Mouse (Mus musculus) thymus, adult 2 months (tissue): ENCODE measurements around the gene P3h1. TPM values are rescaled to one million over a fixed set of nuclear protein-coding genes. Genes with fewer than 3 reads are reported as not detected.
A peak's percentile ranks its signal among the peaks of the same experiment; 100 is the strongest.

Experiments used
- DNase-seq: peaks from one replicate; pipeline ENCODE4 v3.0.0; 2021
- H3K27ac ChIP-seq: fragments of 200-500 bp; 2 replicates; pipeline ENCODE4 v1.5.1; 2012; ENCODE audit warnings: low read length, control low read depth; ENCODE audit not compliant: control insufficient read depth, insufficient read depth
- H3K27me3 ChIP-seq: fragments of 200-500 bp; 2 replicates; pipeline ENCODE4 v1.6.1; 2012; ENCODE audit warnings: mild to moderate bottlenecking, low read length, moderate library complexity, mixed read lengths; ENCODE audit not compliant: control insufficient read depth, insufficient read depth
- H3K36me3 ChIP-seq: fragments of 200-500 bp; 2 replicates; pipeline ENCODE4 v1.6.1; 2012; ENCODE audit warnings: mild to moderate bottlenecking, low read length, moderate library complexity; ENCODE audit not compliant: control insufficient read depth, insufficient read depth
- H3K4me1 ChIP-seq: fragments of 200-500 bp; replicated peaks from 2 replicates; pipeline ENCODE4 v1.6.1; 2012; ENCODE audit warnings: low read length; ENCODE audit not compliant: control insufficient read depth, insufficient read depth
- H3K4me3 ChIP-seq: fragments of 200-500 bp; 2 replicates; pipeline ENCODE4 v1.5.1; 2012; ENCODE audit warnings: mild to moderate bottlenecking, low read length, control low read depth, moderate library complexity; ENCODE audit not compliant: control insufficient read depth, insufficient read depth
- CTCF ChIP-seq: fragments of 200-500 bp; IDR thresholded peaks from 2 replicates; pipeline ENCODE4 v1.5.1; 2012; ENCODE audit warnings: mild to moderate bottlenecking, control low read depth, low read length, moderate library complexity, borderline replicate concordance; ENCODE audit not compliant: control insufficient read depth, poor library complexity, insufficient read depth; ENCODE audit errors: extremely low read depth
- POLR2A ChIP-seq: fragments of 200-500 bp; IDR thresholded peaks from 2 replicates; pipeline ENCODE4 v1.6.1; 2012; ENCODE audit warnings: mild to moderate bottlenecking, low read length, control low read depth, moderate library complexity; ENCODE audit not compliant: control insufficient read depth, poor library complexity, insufficient read depth; ENCODE audit errors: extremely low read depth
- WGBS: fragments of 180-500 bp; shearing (Covaris S2); methylation state at CpG from one replicate; pipeline ENCODE4 v1.1.7; 2018; 5-methylcytosine and 5-hydroxymethylcytosine counted together
- polyA plus RNA-seq: library from polyadenylated mRNA; depleted of rRNA; stranded (reverse); fragments of >200 nt; gene quantifications from 2 replicates; pipeline ENCODE4 v1.2.3, GENCODE M21; 2012

The P3h1 gene
- polyA plus RNA-seq, 1 experiment: 9.9 TPM

GRCm38 (mm10) chr4:119233256-119233901, 664 bp downstream of the P3h1 start:
- TF ChIP-seq CTCF (no peak), POLR2A (no peak)
- H3K27ac ChIP-seq: no peak overlapping the region
- DNase-seq: no peak

GRCm38 (mm10) chr4:119234348-119234747, 1.6 kb downstream of the P3h1 start:
- Histone ChIP-seq H3K27ac (no peak overlapping the region), H3K27me3 (no peaks in the 10 kb centered on the region), H3K4me3 (no peak overlapping the region), H3K36me3 (no peaks in the 10 kb centered on the region), H3K4me1 (peaks cover 9% of the 10 kb centered on the region)
- TF ChIP-seq CTCF (no peak), POLR2A (no peak)
- no peak for DNase-seq
- 88% methylated on average over 3 of the region's 3 CpGs for WGBS

More at GRCm38 (mm10) chr4:119233256-119233901, 664 bp downstream of the P3h1 start:
- 3% methylated on average over 36 of the region's 36 CpGs for WGBS
- Histone ChIP-seq H3K36me3 (no peaks in the 10 kb centered on the region), H3K4me3 (peak overlapping the region; percentile 56), H3K4me1 (peaks cover 8% of the 10 kb centered on the region), H3K27me3 (no peaks in the 10 kb centered on the region)

GRCm38 (mm10) chr4:119238661-119239060, 5.9 kb downstream of the P3h1 start:
- no peak for TF ChIP-seq CTCF
- TF ChIP-seq POLR2A: no peak
- Histone ChIP-seq H3K4me3 (no peak overlapping the region), H3K36me3 (no peaks in the 10 kb centered on the region), H3K4me1 (peaks cover 6% of the 10 kb centered on the region), H3K27ac (no peak overlapping the region), H3K27me3 (no peaks in the 10 kb centered on the region)
- WGBS: 72% methylated on average over 3 of the region's 3 CpGs
- no peak for DNase-seq

- peaks cover 5% of the 10 kb centered on the region for H3K4me1 ChIP-seq
- TF ChIP-seq CTCF (no peak), POLR2A (no peak)
- no peaks in the 10 kb centered on the region for H3K27me3 ChIP-seq
- peak overlapping the region; percentile 32 for H3K4me3 ChIP-seq
- DNase-seq: peak; percentile 18
- WGBS: 4% methylated on average over 12 of the region's 12 CpGs
- no peak overlapping the region for H3K27ac ChIP-seq
- H3K36me3 ChIP-seq: no peaks in the 10 kb centered on the region
Measured at GRCm38 (mm10) chr4:119239181-119239682, 6.5 kb downstream of the P3h1 start.

GRCm38 (mm10) chr4:119241664-119242063, 8.9 kb downstream of the P3h1 start:
- Histone ChIP-seq H3K27ac (no peak overlapping the region), H3K4me3 (no peak overlapping the region), H3K4me1 (peaks cover 16% of the 10 kb centered on the region), H3K27me3 (no peaks in the 10 kb centered on the region), H3K36me3 (no peaks in the 10 kb centered on the region)
- DNase-seq: peak; percentile 47
- 87% methylated on average over 14 of the region's 14 CpGs for WGBS
- TF ChIP-seq CTCF (peak; percentile 48; the same call in 1 of the 2 replicates), POLR2A (no peak)

GRCm38 (mm10) chr4:119242571-119242970, 9.9 kb downstream of the P3h1 start:
- Histone ChIP-seq H3K27me3 (no peaks in the 10 kb centered on the region), H3K36me3 (no peaks in the 10 kb centered on the region), H3K4me1 (peaks cover 22% of the 10 kb centered on the region), H3K27ac (no peak overlapping the region), H3K4me3 (no peak overlapping the region)
- WGBS: 98% methylated on average over 12 of the region's 12 CpGs
- TF ChIP-seq CTCF (no peak), POLR2A (no peak)
- no peak for DNase-seq
